Mouse (Mus musculus): ENCODE results near the gene Hist1h4d. TPM values are rescaled to one million over a fixed set of nuclear protein-coding genes. Genes with fewer than 3 reads are reported as not detected.
A peak's percentile ranks its signal among the peaks of the same experiment; 100 is the strongest.
"Not testable (repeated sequence)": the region's sequence is repeated elsewhere in the genome, so short reads cannot be mapped to it uniquely, and the experiment has no call there.

Gene Hist1h4d
- 61.0 and 106 TPM in 2 replicates for polyA plus RNA-seq (2014; fragmentation: Nextera tagmentation; extraction: Ambion mirVana)

DNA sequence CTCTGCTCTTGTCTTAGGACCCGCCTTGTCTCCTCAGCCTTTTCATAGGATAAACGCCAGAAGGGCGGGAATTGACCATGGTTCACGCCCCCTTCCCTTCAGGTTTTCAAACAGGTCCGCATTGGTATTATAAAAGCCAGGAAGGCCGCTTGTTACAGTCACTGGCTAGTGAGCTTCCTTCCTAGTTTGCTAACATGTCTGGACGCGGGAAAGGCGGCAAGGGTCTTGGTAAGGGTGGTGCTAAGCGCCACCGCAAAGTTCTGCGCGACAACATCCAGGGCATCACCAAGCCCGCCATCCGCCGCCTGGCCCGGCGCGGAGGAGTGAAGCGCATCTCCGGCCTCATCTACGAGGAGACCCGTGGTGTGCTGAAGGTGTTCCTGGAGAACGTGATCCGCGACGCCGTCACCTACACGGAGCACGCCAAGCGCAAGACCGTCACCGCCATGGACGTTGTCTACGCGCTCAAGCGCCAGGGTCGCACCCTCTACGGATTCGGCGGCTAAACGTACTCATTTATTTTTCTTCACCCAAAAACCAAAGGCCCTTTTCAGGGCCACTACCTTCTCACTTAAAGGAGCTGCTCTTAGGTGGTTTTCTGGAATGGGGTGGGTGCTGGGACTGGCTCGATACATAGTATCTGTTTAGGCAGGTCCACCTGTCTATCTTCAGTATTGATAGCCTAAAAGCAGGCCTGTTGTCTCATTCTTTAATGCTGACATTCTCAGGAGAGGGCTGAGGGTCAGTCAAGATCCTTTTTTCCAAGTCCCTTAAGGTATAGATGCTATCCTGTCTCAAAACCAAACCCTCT is at the start of gene Hist1h4d:
Gene Hist1h4d (plus strand): TSS at position 191 of the 811 bp plus-strand sequence.
- under 1% methylated on average over 43 of the region's 43 CpGs for WGBS
- no peaks in the 10 kb centered on the region for H3K9me3 ChIP-seq (replicated peaks; ENCODE audit: control insufficient read depth, low read length)
- H3K4me3 ChIP-seq (ENCODE audit: low read depth, low read length), result peak within 1 kb of the TSS; percentile 45
- H3K4me2 ChIP-seq (ENCODE audit: low read length), result peak within 1 kb of the TSS; percentile 93
- no peaks in the 10 kb centered on the region for H3K27me3 ChIP-seq (replicated peaks; ENCODE audit: control insufficient read depth, insufficient read depth, low read length)
- H3K36me3 ChIP-seq (ENCODE audit: control insufficient read depth, insufficient read depth, low read length), result no peaks in the 10 kb centered on the region
- DNase-seq (ENCODE audit: low spot score) (peak; percentile 99), ATAC-seq (peak; percentile 87)
- peak within 1 kb of the TSS; percentile 96 for H3K27ac ChIP-seq (ENCODE audit: low read depth, low read length)
- peaks cover 31% of the 10 kb centered on the region for H3K4me1 ChIP-seq (ENCODE audit: control insufficient read depth, insufficient read depth, low read length)
- H3K9ac ChIP-seq (ENCODE audit: low read length), result peak within 1 kb of the TSS; percentile 74

- WGBS, result 13% methylated on average over 9 of the region's 9 CpGs
- Histone ChIP-seq H3K9me3 (replicated peaks; ENCODE audit: control insufficient read depth, low read length) (no peaks in the 10 kb centered on the region), H3K27me3 (replicated peaks; ENCODE audit: control insufficient read depth, insufficient read depth, low read length) (no peaks in the 10 kb centered on the region), H3K4me3 (ENCODE audit: low read depth, low read length) (peak overlapping the region; percentile 43), H3K27ac (ENCODE audit: low read depth, low read length) (peak overlapping the region; percentile 95), H3K9ac (ENCODE audit: low read length) (peak overlapping the region; percentile 78), H3K36me3 (ENCODE audit: control insufficient read depth, insufficient read depth, low read length) (no peaks in the 10 kb centered on the region), H3K4me2 (ENCODE audit: low read length) (peak overlapping the region; percentile 59), H3K4me1 (ENCODE audit: control insufficient read depth, insufficient read depth, low read length) (peaks cover 29% of the 10 kb centered on the region)
- no peak for ATAC-seq
- DNase-seq (ENCODE audit: low spot score), result no peak
Measured at GRCm38 (mm10) chr13:23532262-23533075, 48.9 kb upstream of the Hist1h4d start.

DNA sequence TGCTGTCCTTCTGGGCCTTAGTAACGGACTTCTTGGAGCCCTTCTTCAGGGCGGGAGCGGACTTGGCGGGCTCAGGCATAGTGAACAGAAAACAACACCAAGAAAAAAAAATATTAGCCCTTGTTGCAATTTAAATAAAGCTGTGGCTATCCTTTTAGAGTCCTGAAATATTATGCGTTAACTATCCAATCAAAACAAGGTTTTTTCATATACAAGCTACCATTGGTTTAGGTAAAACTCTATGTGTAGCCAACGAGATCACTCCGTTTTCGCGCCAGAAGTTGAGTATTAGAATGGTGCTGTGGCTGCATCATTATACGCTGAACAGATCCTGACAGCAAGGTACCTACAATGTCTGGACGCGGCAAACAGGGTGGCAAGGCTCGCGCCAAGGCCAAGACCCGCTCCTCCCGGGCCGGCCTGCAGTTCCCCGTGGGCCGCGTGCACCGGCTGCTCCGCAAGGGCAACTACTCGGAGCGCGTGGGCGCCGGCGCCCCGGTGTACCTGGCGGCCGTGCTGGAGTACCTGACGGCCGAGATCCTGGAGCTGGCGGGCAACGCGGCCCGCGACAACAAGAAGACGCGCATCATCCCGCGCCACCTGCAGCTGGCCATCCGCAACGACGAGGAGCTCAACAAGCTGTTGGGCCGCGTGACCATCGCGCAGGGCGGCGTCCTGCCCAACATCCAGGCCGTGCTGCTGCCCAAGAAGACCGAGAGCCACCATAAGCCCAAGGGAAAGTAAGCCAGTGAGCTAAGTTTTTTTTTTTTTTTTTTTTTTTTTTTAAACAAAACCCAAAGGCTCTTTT is 47.6 kb upstream of the Hist1h4d start, which contains the start of gene Hist1h2af:
Gene Hist1h2af (plus strand): TSS at position 347 of the 808 bp plus-strand sequence.
- H3K27me3 ChIP-seq (replicated peaks; ENCODE audit: control insufficient read depth, insufficient read depth, low read length); H3K36me3 ChIP-seq (ENCODE audit: control insufficient read depth, insufficient read depth, low read length); H3K9me3 ChIP-seq (replicated peaks; ENCODE audit: control insufficient read depth, low read length): not testable (repeated sequence)
- H3K27ac ChIP-seq (ENCODE audit: low read depth, low read length), result peak within 1 kb of the TSS; percentile 95
- peak within 1 kb of the TSS; percentile 59 for H3K4me2 ChIP-seq (ENCODE audit: low read length)
- peaks cover 29% of the 10 kb centered on the region for H3K4me1 ChIP-seq (ENCODE audit: control insufficient read depth, insufficient read depth, low read length)
- H3K4me3 ChIP-seq (ENCODE audit: low read depth, low read length), result peak within 1 kb of the TSS; percentile 43
- DNase-seq (ENCODE audit: low spot score) (peak; percentile 98), ATAC-seq (peak; percentile 43)
- peak within 1 kb of the TSS; percentile 78 for H3K9ac ChIP-seq (ENCODE audit: low read length)
- under 1% methylated on average over 25 of the region's 53 CpGs for WGBS

GRCm38 (mm10) chr13:23534368-23535131 is 46.8 kb upstream of the Hist1h4d start:
- H3K36me3 ChIP-seq (ENCODE audit: control insufficient read depth, insufficient read depth, low read length), result no peaks in the 10 kb centered on the region
- peak overlapping the region; percentile 43 for H3K4me3 ChIP-seq (ENCODE audit: low read depth, low read length)
- under 1% methylated on average over 15 of the region's 15 CpGs for WGBS
- H3K9me3 ChIP-seq (replicated peaks; ENCODE audit: control insufficient read depth, low read length), result no peaks in the 10 kb centered on the region
- DNase-seq (ENCODE audit: low spot score) (no peak), ATAC-seq (no peak)
- peaks cover 26% of the 10 kb centered on the region for H3K4me1 ChIP-seq (ENCODE audit: control insufficient read depth, insufficient read depth, low read length)
- H3K27ac ChIP-seq (ENCODE audit: low read depth, low read length), result peak overlapping the region; percentile 95
- peak overlapping the region; percentile 60 for H3K9ac ChIP-seq (ENCODE audit: low read length)
- peak overlapping the region; percentile 59 for H3K4me2 ChIP-seq (ENCODE audit: low read length)
- no peaks in the 10 kb centered on the region for H3K27me3 ChIP-seq (replicated peaks; ENCODE audit: control insufficient read depth, insufficient read depth, low read length)

DNA sequence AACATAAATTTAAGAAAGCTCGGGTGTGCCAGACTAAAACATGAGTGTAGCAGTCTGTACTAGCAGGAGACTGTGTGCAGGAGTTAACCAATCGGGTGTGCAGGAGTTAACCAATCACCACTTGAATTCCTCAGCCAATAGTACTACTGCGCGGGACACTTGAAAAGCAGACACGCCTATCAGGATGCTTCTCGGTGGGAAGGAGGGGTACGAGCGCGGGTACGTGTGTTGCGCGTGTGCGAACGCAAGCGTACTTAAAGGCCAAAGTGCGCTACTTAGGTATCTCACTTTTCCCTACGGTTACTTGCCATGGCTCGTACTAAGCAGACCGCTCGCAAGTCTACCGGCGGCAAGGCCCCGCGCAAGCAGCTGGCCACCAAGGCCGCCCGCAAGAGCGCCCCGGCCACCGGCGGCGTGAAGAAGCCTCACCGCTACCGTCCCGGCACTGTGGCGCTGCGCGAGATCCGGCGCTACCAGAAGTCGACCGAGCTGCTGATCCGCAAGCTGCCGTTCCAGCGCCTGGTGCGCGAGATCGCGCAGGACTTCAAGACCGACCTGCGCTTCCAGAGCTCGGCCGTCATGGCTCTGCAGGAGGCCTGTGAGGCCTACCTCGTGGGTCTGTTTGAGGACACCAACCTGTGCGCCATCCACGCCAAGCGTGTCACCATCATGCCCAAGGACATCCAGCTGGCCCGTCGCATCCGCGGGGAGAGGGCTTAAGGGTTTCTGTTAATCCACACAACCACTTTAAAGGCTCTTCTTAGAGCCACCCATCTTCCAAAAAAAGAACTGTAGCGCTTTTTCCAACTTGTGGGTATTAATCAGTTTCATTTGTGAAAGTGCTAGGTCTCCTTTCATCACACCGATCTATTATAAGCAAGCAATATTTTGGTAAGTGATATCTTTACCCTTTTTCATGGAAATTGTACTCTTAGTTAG is 46.0 kb upstream of the Hist1h4d start, which contains the start of gene Hist1h3g:
Gene Hist1h3g (plus strand): TSS at position 286 of the 939 bp plus-strand sequence.
- Histone ChIP-seq H3K4me3 (ENCODE audit: low read depth, low read length) (peak within 1 kb of the TSS; percentile 43), H3K4me2 (ENCODE audit: low read length) (peak within 1 kb of the TSS; percentile 59), H3K9ac (ENCODE audit: low read length) (peak within 1 kb of the TSS; percentile 68), H3K27ac (ENCODE audit: low read depth, low read length) (peak within 1 kb of the TSS; percentile 95), H3K4me1 (ENCODE audit: control insufficient read depth, insufficient read depth, low read length) (peaks cover 23% of the 10 kb centered on the region)
- peak; percentile 87 for ATAC-seq
- WGBS, result 0% methylated on average over 35 of the region's 62 CpGs
- H3K9me3 ChIP-seq (replicated peaks; ENCODE audit: control insufficient read depth, low read length); H3K27me3 ChIP-seq (replicated peaks; ENCODE audit: control insufficient read depth, insufficient read depth, low read length); H3K36me3 ChIP-seq (ENCODE audit: control insufficient read depth, insufficient read depth, low read length): not testable (repeated sequence)
- DNase-seq (ENCODE audit: low spot score), result peak; percentile 99

DNA sequence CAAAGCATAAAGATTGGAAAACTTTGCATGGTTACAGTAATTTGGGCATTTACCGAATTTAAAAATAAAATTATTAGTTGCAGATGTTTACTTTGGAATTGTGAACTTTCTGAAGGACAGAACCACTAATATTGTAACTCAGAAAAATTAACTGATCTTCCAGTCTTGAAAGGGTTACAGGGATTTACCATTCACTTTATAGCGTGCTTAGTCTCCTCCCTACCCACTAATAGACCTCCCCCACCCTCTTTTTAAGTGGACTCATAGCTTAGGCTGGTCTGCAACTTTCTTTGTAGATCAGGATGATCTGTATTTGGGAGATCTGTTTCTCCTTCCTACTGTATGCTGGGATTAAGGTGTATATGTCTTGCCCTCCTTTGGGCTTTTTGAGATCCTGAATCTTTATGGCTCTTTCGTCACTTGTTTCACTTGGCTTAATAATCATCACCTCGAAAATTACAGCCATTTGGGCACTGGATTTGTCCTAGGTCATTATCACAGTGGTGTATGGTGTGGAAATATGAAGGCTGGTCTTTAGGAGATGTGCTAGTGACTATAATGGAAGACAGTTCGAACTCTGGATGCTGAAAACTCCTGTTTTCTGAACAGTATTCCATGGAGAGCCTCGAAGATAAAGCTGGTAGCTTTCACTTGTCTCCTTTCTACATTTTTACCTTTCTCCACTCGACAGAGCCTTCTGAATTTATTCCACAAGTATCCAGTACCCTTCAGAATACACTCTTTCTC is 45.1 kb upstream of the Hist1h4d start:
- Histone ChIP-seq H3K4me3 (ENCODE audit: low read depth, low read length) (peak overlapping the region; percentile 43), H3K36me3 (ENCODE audit: control insufficient read depth, insufficient read depth, low read length) (no peaks in the 10 kb centered on the region), H3K4me1 (ENCODE audit: control insufficient read depth, insufficient read depth, low read length) (peaks cover 23% of the 10 kb centered on the region), H3K27ac (ENCODE audit: low read depth, low read length) (no peak overlapping the region), H3K27me3 (replicated peaks; ENCODE audit: control insufficient read depth, insufficient read depth, low read length) (no peaks in the 10 kb centered on the region), H3K9me3 (replicated peaks; ENCODE audit: control insufficient read depth, low read length) (no peaks in the 10 kb centered on the region), H3K4me2 (ENCODE audit: low read length) (peak overlapping the region; percentile 59), H3K9ac (ENCODE audit: low read length) (peak overlapping the region; percentile 68)
- no peak for ATAC-seq
- WGBS, result 15% methylated on average over 7 of the region's 7 CpGs
- DNase-seq (ENCODE audit: low spot score), result no peak

All from forebrain, embryonic 14.5 days (tissue).